Mouse (Mus musculus) cerebellum, postnatal 10 days (tissue): ENCODE data around the gene Gm11077.
A peak's percentile ranks its signal among the peaks of the same experiment; 100 is the strongest.

Experiments used
- DNase-seq, 2 experiments: peaks; one replicate each; pipeline ENCODE4 v3.0.0; 2021; ENCODE audit warnings: mixed read lengths in 2 of 2

Gene Gm11077

DNA sequence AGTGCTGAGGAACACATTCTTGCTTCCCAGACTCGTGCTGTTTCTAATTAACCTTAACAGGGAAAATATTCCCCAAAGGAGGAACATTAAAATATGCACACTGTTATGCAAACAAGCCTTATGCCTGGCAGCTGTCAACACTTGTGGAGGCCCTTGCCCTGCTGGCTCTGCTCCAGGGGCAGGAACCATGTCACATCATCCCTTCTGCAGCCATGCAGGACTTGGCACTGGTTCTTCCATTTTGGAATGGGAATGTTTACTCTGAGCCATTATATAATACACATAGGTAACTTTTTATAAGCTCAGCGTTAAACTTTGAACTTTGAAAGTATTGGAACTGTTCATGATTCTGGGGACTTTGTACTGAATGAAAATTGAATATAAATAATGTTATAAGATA is 18.5 kb downstream of the Gm11077 start:
- DNase-seq, result peak; percentile 28 to 44

DNA sequence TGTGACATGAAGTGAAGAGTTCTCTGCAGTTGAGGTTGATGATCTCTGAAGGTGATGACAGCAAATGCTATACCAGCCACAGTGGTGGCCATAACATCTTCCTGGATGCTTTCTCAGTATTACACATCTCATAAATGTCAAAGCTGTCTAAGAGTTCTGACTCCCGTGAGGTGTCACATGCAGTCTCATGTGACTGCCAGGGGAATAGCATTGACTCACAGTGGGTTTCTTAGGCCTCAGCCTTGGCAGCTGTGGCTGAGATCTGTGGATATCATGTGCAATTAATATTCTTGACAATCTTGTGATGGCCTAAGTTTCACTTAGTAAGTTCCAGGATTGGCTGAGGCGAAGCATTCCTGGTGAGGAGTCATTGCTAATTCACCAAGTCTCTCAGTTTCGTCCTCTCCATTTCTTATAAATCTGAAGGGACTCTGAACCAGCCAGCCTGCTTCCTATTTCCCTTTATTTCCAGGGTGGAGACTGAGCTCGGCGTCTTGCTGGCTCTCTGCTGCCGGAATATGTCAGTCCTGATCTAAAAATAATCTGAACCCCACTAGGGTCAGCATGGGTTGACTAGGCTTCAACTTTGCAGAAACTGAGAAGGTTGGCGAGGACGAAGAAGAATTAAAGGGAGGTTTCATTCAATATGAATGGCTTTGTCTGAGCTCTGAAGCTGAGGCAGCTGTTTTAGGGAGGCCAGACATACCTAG is 21.4 kb downstream of the Gm11077 start:
- DNase-seq, result no peak

DNA sequence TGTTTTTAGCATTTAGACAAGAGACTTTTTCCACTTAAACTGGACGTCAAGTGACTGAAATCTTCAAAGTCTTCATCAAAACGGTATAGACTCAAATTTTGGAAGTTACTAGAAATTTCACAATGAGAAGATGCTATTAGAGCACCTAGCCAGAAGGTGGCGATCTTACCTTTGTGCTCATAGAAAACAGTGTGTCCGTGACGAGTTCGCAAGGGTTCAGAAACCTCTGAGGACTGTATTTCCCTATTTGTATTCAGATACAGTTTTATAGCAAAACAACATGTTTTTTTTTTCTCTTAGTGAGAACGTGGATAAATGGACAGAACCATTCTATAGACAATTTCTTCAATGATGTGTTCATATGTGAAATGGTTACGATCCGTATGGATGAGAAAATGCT is 37.3 kb downstream of the Gm11077 start:
- peak; percentile 71 to 78 for DNase-seq

DNA sequence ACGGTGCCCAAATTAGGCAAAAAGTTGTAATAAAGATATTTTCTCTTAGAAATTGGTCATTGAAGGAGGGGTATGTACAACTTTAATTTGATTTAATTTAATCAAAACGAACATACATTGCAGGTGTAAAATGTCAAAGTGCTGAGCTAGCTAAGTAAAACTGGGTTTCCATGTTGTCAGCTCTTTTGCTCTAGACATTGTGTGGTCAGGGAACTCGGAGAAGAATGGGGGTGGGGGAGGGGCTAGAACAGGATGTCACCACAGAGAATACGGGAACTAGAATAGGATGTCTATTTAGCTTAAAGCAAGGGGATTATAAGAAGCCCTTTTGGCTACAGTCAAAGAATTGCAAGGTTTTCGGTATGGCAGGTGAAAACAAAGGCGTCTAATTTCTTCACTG is 38.2 kb downstream of the Gm11077 start:
- no peak for DNase-seq

GRCm38 (mm10) chr6:140768180-140768579 is 39.1 kb downstream of the Gm11077 start:
- peak; percentile 32 to 34 for DNase-seq

DNA sequence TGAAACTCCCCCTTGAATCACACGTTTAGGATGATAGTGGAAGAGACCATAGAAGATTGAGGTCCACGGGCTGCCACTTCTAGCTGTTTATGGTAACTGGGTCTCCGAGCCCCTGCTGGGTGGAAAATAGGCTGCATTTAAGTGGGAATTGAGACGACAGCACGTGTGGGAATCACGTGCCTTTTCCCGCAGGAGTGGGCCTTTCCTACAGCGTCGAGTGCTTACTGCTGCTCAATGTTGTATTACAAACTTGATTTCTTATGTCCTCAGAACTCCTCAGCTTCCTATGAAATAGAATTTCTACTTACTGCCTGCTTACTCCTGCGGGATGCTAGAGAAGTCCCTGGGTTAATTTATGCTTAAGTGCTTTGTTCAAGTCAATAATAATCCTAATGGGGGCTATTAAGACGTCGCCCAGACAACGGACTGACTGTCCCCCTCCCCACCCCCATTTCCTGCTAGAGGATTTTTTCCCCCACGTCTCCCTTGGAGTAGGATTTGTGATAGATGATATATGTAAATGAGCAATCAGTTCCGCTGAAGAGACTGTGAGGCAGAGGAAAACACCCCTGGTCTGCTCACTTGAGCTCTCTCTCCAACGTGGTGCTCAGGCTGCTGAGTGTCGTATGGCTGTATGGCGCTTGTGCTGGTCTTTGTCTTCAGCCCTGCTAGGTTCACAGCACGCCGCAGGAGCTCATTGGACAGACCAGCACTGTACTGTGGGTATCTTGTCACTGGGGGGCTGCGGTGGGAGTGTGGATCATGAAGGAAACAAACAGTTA is 40.0 kb downstream of the Gm11077 start:
- DNase-seq, result peak; percentile 19 to 34

DNA sequence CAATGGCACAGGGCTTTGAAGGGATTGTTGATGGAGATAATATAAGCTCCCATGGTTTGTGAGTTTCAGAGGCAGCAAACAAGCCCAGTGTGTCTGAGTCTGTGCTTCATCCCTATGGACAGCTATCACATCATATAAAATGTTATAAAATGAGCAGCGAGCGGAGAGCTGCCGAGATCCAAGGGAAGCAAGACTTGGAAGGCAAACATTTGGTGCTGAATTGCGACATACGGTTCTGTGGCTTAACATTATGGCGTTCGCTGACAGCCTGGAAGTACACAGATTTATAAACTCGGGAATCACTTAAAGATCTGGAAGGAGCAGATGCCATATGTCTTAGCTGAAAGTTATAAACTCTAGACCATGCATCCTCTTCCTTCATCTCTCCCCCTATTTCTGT is 47.2 kb downstream of the Gm11077 start:
- no peak for DNase-seq

DNA sequence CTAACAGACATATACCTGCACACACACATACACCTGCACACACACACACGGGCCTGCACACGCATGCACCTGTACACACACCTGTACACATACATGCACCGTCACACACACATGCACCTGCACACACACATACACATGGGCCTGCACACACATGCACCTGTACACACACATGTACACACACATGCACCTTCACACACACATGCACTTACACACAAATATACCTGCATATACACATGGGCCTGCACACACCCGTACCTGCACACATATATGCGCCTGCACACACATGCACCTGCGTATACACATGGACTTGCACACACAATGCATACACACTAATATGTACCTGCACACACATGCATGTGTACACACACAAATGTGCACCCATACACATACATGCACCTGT is 53.4 kb downstream of the Gm11077 start:
- no peak for DNase-seq

- no peak for DNase-seq
Measured at GRCm38 (mm10) chr6:140786058-140786457, 57.0 kb downstream of the Gm11077 start.

- DNase-seq, result peak; percentile 38 to 44
Measured at GRCm38 (mm10) chr6:140789850-140790249, 60.8 kb downstream of the Gm11077 start.

DNA sequence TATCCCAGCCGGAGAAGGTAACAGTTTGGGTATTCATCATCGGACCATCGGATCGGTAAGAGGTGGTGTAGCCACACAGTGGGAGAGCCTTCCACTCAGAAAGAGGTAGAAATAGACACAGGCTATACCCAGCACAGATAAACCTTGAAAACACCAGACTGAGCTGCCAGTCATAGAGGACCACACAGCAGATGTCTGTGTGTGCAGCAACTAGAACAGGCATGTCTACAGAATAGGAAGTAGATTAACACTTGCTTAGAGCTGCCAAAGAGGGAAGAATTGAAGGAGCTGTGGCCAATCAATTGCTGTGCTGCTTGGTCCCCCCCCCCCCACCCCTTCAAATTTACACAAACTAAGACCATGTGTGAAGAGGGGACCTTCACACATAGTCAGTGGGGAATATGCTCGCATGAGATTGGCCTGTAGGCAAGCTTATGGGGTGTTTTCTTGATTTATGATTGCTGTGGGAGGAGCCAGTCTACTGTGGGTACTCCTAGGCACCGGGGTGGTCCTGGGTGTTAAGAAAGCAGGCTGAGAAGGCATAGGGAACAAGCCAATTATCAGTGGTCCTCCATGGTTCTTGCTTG is 64.7 kb downstream of the Gm11077 start:
- DNase-seq, result no peak

DNA sequence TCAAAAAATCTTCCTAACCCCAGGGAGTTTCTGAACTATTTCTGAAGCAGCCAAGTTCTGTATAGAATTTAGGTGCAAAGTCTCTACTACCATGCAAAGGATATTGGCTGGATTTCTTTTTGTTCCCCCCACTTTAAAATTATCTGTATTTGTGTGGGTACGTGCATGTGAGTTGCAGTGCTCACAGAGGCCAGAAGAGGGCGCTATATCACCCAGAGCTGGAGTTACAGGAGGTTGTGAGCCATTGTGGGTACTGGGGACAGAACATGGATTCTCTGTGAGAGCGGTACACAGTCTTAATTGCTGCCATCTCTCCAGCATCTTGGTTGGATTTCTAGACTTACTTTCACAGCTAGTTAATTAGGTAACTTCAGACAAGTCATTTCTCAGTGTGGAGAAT is 69.8 kb downstream of the Gm11077 start:
- no peak for DNase-seq

DNA sequence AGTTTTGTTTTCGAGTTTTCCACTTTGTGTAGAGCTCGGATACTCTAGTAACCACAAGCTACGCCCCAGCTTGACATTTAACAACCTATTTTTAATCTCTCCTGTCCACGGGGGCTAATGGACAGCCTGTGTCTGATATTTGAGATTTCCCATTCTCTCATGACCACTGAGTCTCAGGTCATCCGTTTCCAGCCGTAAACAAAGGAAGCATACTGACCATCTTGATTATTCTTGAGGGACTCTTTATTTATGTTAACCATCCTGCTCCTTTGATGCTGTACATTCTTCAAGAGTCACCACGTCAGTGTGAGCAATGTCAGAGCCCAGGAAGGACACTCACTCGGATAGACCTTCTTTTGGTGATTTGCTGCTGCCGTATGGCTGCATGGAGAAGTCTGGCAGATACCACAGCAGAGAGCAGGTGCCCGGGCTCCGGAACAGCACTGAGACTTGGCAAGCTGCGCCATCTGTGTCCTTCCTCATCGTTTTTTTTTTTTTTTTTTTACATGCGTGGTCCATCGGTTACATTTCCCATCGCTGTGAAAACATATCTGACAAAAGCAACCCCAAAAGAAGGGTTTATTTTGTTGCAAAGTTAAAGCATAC is 70.5 kb downstream of the Gm11077 start:
- peak; percentile 70 to 78 for DNase-seq

DNA sequence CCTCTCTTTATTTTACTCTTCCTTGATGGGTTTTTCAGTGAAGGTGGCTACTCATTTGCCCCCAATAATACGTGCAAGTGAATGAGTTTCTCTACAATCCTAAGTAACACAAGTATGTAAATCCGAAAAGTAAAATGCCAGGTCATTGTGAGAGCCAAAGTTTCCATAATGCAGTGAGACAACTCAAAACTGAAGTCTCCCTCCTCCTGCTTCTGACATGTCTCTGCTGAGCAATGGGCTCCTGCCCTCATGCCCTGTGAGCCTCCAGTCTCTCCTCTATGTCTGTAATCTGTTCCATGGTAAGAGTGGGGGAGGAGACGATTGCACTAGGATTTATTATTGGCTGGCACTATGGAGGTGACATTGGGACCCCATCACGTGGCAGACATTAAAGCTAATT is 71.5 kb downstream of the Gm11077 start:
- DNase-seq, result no peak
